Mouse (Mus musculus) gastrocnemius, postnatal 10 days (tissue): ENCODE measurements around the gene Sik1. TPM values are rescaled to one million over a fixed set of nuclear protein-coding genes. Genes with fewer than 3 reads are reported as not detected.

Source experiments
- DNase-seq: peaks from one replicate; pipeline ENCODE4 v3.0.0; 2021; ENCODE audit warnings: mixed read lengths
- total RNA-seq, 2 experiments: library from RNA; stranded (reverse); gene quantifications; 2 replicates each; pipeline ENCODE4 v1.2.3; 2021

Sik1 gene
- total RNA-seq, 2 experiments from 2014 or later: 30.6 to 33.2 TPM

DNA sequence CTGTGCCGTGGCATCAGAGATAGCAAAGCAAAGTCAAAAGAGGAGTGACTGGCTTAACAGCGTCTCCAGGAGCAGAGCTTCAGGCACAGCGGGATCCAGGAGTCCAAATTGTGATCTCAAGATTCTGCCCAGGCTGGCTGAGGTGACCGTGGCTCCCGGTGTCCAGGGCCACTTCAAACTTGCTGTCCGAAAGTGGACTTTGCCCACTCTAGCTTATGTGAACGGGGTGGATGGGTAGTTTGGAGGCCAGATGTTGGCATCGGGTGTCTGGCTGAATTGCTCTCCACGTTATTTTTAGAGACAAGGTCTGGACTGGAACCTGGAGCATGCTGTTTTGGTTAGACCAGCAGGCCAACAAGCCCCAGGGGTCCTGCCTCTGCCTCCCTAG is 23.0 kb downstream of the Sik1 start:
- no peak for DNase-seq

DNA sequence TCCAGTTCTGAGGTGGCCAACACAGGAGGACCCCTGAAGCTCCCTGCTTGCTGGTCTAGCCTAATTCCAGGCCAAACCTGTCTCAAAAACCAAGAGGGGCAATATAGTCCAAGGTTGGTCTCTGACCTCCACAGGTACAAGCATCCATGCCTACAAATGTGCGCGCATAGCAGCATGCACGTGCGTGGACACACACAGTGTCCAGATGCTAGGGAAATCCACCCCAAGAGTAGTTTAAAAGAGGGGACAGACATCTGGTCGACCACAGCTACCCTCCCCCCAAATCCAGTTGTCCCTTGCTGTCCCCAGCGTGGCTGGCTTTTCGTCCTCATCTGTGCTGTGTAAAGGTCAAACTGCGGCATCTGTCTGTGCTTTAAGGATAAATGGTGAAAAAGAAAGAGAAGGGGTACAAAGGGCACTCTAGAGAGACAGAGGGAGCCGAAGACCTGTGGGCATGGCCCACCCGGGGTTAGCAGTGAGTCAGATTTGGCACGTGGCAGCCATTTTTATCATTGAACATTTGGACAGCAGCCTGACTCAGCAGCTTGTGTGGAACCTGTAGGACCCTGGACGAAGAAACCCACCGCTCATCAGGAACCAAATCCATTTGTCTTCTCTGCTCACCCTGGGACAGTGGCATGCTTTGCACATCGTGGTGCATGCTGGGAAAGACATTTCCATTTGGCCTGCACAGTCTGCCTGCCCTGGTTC is 23.6 kb downstream of the Sik1 start:
- DNase-seq: no peak

DNA sequence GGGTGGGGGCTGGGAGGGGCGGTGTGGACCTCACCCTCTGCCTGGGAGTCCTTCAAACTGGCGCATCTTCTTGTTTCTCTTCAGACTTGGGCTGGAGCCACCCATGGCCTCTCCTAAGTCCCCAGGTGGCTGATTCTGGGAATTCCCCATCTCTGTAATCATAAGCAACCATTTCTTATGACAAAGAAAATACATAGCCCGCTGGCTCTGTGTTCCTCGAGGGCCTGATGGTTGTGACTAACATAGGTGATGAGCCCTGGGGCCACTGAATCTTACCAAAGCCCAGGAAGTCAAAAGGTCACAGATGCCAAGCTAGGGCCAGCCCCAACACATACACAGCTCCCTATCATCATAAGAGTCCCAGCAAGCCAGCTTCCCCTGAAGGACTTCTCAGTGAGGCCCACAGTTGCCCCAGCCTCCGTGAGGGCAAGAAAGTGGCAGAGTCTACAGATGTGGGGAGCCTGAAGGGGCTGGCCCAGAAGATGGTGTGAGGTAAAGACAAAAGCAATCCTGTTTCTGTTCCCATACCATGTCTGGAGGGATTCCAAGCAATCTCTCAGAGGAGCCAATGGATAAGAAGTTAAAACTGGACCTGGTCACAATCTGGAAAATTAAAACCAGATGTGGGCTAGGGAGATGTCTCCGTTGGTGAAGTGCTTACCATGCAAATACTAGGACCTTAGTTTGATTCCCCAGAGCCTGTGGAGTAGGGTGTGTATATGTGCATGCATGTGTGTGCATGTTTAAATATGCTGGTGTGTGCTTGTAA is 24.3 kb downstream of the Sik1 start:
- DNase-seq: no peak

DNA sequence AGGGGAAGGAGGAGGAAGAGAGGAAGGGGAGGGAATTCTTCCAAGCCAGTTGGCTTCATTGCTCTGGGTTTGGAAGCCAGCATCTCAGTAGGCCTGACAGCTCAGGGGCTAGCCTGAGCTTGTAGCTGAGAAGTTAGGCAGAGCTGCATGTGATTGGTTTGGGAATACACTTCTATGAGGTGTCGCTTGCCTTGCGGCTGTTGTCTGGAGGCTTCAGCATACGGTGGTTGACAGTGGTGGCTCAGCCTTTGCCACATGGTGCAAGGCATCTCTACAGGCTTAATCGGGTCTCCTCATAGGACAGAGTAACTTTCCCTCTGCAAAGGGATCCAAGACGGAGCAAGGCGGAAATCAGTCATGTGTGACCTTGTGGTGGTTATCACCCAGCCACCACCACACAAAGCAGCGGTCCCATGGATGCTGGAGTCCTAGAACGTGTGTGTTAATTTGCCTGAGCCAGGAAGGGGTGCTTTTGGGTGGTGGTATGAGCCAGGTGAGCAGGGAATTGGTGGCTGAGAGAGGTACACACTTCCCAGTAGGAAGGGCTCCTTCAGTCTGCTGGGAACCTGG is 25.0 kb downstream of the Sik1 start:
- DNase-seq: no peak

DNA sequence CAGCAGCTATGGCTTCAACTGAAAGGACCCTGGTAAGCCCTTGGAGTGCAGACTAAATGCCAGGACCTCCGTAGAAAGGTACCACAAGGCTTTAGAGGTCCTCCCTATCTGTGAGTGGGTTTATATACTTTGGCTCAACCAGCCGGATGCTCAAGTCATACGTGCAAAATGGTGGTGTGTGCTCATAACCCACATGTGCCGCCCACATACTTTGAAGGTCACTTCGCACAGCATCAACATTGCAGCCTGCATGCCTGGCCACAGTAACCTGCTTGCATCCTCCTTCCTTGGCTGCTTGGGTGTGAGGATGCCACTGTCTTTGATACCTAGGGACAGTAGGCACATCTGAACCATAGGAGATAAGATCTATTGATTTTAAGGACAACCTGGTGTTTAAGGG is 26.7 kb downstream of the Sik1 start:
- DNase-seq: no peak

DNA sequence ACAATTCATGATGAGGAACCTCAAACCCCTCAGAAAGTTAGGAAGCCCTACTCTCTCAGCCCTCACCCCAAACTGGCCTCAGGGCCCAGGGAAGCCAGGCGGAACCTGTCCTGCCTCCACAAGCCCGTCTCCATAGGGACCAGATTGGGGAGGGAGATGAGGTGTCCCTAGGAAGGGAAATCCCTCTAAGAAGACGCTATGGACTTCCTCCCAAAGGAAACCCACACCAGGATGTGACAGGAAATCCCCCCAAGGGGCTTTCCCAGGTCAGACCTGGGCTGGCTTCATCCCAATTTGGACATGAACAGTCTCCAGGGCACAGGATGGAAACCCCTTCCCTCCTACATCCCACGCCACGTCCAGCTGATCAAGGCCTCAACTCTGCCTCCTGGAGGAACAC is 27.5 kb downstream of the Sik1 start:
- no peak for DNase-seq

DNA sequence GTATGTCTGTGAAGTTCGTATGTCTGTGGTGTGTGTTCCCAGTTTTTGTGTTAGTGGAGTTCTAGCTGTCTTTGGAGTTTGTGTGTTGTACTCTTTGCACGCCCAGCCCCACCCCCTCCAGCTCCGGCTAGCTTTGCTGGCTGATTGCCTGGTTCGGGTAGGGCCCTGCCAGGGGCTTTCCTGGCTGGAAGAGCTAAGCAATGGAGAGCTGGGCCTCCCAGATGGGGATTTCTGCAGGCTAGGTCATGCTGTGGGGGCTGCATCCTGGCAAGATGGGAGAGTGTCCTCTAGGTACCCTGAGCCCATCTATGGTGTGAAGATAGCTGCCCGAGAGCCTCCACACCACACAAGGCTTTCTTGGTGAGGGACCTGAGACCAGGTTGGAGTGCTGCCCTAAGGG is 28.4 kb downstream of the Sik1 start:
- DNase-seq: peak; percentile 82

DNA sequence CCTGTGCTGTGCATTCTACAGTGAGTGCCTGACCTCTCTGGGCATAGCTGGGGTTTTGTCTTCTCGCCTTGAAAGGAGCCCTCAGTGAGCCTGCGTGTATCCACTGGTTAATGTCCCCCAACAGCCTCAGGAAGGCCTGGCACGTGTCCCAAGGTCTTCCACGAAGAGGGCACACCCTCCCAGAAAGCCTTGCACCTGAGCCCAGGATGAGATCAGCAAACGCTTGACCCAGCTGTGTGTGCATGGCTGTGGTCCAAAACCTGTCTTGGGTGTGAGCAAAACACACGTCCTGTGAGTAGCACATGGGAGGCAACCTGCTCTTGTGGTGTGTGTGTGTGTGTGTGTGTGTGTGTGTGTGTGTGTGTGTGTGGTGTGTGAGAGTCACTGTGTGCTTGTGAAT is 28.9 kb downstream of the Sik1 start:
- DNase-seq: peak; percentile 54

DNA sequence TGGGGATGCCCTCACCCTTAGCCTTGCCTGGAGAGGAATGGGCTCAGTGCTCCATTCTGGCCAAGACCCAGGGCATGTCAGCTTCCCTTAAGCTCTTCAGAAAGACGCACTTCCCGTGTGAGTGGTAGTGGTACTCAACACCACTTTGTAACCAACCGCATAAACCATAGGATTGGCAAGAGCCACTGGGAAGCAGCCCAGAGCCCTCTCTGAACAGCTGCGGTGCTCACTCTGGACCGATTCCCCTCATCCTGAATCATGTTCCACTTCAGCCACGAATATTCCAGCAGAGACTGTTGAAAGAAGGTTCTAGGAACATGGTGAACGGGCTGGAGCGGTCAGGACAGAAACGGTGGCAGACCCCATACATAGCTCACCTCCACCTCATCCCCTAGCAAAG is 29.9 kb downstream of the Sik1 start:
- DNase-seq: no peak

DNA sequence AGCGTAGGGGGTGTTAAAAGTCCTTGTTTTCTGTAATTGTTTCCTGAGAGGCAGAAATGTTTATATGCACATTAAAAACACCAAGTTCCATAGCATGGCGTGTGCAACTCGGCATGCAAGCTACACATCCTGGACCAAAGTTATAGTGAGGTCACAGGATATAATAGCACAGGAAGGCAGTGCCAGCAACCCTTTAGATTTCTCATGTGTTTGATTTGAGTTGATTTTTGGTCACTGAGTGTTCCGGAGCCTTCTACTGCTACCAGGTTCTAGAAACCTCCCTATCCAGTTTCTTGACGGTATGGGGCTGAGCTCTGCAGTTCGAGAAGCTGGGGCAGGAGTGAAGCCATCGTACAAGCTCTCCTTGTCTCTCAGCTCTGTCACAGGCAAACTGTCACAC is 30.8 kb downstream of the Sik1 start:
- no peak for DNase-seq

DNA sequence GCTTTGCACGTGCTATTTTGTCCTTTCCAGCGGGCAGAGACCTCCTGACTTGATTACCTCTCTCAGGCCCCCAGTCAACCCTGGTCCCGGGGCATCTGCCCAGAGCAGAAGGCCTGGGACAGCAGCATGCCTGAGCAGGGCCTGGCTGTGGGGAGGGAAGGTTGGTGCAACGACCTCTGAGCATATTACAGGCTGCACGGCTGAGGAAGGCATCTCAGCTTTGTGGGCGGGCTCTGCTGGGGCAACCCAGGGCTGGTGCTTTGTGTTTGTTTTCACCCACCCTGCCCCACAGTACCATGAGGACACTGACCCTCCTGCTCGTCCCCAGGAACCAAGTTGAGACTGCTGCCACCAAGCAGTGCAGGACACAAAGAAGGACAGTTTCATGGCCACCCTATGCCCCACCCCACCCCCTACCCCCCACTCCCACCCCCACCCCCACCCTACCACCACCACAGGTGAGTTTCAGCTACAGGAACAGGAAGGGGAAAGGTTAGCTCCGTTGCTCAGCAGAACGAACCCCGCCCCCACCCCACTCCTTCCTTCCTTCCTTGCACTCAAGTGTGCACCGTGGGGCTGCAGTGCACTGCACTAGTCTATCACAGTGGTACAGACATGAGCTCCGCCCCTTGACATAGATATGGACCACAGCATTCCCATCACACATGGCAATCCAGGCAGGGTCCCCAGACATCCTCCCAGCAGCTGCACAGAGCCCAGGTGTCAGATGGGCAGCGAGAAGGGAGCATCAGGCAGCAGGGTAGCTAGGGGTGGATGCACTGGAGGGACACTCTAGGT is 34.3 kb downstream of the Sik1 start:
- DNase-seq: no peak

DNA sequence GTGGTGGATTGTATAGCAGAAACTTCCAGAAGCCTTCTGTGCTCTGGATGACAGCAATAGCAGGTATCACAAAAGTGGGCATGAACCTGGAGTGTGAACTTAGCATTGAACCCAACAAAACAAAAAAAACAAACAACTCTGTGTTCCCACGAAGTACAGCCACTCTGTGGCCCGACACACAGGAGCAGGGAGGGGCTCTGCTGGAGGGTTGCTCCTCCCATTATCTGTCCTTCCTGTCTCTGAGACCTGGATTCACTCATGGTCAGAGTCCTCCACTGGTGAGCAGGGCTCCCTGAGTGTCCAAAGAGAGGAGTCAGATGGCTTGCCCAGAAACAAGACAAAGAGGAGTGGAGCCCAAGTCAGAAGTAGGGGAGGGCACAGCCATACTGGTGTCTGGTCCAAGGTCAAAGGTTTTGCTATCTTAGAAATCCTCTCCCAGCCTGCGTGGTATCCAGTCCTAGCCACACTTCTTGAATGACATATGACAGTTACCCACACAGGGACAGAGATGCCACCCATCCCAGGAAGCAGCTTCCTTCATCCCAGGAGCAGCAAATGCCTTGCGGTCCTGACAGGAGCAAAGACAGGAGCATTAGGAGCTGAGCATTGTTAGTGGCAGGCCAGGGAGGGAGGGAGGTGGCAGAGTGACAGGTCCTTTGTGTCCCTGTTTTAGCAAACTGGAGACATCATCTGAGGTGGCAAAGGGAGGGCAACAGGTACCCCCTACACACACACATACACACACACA is 35.3 kb downstream of the Sik1 start:
- no peak for DNase-seq

DNA sequence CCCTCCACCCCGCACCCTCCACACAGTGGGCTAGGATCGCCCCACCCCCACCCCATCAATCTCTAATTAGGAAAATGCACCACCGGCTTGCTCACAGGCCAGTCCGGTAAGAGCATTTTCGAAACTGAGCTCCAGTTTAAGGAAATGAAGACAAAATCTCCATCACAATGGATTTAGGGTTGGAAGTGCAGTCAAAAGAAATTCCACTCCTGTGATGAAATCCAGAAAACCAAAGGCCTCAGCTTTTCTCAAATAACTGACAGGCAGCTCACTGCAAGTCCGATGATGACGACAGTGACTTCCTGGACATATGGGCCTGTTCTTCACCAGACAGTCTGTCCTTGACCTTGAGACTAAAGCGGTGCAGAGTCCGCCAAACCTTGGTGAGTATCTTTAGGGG is 36.2 kb downstream of the Sik1 start:
- no peak for DNase-seq

DNA sequence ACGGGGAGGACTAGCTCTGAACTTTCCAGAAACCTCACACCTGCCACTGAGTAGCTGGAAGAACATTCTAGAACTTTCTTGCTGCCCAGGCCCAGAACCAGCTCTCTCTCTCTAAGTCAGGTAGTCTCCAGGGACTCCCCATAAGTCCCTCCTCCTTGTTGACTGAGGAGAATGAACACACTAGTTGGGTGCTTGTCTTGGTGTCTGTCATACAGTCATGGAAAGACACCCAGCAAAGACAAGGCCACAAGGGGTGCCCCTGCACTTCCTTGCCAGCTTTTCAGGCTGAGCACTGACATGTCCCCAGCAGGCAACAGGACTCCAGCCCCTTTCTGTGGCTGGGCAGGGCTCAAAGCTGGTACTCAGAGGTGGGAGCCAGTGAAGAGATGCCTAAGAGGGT is 37.8 kb downstream of the Sik1 start:
- DNase-seq: no peak

DNA sequence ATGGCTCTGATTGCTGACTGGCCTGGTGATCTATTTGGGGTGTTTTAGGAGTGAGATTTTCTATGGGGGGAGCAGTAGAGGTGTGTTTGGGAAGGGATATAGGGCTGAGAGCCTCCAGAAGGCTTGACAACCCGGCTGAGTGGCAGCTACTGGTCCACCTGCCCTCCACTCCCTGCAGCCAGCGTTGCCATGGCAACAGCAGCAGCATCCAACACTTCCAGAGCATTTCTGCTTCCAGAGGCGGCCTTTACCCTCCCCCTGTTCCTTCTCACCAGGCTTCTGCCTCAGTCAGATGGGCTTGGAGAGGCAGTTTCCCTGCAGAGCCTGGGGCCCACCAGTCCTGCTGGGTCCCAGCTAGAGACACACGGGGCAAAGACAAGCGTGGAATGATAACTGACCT is 38.4 kb downstream of the Sik1 start:
- DNase-seq: no peak

DNA sequence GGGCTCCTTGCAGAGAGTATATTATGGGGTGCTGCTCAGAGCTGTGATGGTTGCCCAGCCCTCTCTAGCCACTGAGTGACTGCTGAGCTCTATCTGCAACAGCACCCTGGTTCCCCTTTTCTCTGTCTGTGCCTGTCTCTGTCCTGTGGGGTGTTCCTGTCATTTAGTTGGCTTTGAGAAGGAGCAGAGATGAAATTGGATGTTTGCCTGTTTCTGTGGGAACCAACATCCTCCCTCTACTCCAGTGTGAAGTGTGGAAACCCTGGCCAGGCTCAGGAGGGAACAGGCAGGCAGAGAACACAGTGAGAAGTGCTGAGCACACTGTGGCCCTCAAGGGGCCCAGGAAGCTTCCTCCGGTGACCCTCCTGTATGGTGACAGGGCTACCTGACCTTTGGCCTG is 40.8 kb downstream of the Sik1 start:
- no peak for DNase-seq

DNA sequence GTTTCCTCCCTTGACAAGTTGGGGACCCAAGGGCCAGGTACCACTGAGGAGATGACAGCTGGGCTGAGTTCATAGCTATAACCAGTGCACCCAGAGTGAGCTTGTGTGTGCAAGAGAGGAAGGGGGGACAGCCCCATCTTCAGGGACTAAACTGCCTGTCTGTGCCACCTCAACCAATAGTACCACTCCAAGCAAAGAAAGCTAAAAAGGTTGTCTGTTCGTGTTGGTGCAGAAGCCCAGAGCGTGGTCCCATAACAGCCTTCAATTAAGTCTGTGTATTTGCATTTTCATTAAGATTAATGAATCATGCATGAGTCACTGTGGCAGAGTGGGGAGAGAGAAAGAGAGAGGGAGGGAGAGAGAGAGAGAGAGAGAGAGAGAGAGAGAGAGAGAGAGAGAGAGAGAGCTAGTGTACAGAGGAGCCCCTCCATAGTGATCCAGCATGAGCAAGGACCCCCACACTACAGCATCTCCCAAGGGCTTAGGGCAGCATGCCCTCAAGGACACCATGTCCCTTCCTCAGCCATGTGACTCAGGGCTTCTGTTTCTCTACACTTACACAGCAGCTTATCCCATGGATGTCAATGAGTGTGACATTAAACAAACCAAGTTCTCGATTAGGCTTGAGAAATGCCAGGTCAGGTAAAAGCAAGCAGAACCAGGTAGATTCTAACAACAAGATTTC is 41.5 kb downstream of the Sik1 start:
- no peak for DNase-seq

DNA sequence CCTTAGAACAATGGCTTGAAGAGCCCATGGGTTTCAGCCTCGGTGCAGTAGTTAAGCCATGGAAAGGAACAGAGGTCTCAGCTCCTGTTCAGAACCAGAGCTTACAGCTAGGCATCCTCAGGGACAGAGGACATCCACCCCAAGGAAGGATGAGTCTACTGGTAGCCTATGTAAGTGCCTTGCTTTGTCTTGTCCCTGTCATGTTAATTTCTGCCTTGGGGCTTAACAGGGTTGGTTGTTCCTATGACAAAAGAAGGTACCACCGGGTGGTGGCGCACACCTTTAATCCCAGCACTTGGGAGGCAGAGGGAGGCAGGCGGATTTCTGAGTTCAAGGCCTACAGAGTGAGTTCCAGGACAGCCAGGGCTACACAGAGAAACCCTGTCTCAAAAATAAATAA is 44.3 kb downstream of the Sik1 start:
- DNase-seq: no peak

DNA sequence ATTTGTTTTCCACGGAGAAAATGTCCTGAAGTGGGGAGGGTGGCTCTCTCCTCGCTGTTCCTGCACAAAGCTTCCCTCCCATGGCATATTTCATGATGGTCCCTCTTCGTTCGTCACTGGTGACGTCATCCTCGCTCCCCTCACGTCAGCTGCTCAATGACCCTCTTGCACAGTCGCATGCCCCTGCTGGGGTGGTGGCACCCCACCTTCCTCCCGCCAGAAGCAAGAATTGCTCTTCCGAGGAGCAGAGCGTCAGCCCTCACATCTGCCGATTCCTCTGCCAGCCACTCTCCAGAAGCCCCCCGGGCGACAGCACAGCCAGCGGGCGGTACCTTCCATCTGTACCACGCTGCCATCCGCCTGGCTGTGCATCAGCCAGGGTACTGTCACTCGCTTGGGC is 45.7 kb downstream of the Sik1 start:
- DNase-seq: no peak

DNA sequence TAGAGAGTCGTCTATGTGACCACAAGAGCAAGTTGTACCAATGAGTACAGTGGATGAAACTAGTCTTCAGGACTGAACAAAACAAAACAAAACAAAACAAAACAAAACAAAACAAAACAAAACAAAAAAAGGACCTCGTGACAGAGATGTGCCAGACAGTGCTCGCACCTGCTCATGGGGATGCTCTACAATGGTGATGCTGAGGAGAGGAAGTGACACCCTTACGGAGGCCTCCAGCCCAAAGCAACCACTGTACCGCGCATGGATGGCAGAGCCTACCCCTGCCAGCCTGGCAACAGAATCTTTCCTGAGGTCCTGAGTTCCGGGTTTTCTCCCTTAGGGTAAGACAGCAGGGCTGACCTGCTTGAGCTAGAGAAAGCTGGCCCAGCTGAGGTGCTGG is 46.5 kb downstream of the Sik1 start:
- no peak for DNase-seq

DNA sequence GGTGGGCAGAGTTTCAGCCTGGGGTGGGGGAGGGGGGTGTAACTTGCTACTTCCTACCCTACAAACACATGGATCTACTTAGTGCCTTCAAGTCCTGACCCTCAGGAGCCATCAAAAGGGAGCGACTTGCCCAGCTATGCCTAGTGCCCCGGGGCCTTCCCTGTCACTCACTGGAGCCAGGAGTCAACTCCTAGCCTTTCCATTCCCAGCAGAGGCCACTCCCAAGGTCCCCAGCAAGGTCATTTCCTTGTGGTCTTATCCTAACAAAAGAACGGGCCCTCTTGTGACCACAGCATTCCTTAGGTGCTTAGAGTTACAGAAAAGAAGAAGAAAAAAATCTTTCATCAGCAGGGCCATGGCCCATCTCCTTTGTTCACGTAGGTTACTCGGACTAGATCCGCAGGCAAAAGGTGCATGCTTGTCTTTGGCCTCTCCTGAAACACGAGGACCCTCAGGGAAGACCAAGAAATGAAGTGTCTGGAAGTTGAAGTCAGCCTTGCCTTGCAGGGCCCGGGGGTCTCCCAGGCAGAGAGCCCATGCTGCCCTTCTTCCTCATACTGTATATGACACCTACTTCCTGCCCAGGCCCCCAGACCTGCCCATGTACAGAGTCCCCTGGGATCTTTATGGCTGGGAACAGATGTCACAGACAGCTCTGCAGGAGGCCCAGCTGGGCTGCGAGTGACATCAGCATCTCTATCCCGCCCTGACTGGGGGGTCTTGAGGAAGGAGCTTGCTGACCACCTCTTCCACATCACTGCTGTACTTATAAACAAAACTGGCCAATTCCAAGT is 47.3 kb downstream of the Sik1 start:
- DNase-seq: no peak
